Mouse (Mus musculus) brain, embryonic 14.5 days (tissue): ENCODE results near the gene Dnlz.

Experiments
- CTCF ChIP-seq: fragments of 200-500 bp; IDR thresholded peaks from 2 replicates; pipeline ENCODE4 v1.5.1; 2012; ENCODE audit warnings: inconsistent platforms, mild to moderate bottlenecking, moderate library complexity, borderline replicate concordance; ENCODE audit not compliant: insufficient read depth, insufficient read length; ENCODE audit errors: extremely low read depth
- POLR2A ChIP-seq: fragments of 200-500 bp; IDR thresholded peaks from 2 replicates; pipeline ENCODE4 v1.6.1; 2012; ENCODE audit warnings: mild to moderate bottlenecking, inconsistent platforms, borderline replicate concordance; ENCODE audit not compliant: poor library complexity, insufficient read depth, insufficient read length, severe bottlenecking; ENCODE audit errors: extremely low read depth

DNA sequence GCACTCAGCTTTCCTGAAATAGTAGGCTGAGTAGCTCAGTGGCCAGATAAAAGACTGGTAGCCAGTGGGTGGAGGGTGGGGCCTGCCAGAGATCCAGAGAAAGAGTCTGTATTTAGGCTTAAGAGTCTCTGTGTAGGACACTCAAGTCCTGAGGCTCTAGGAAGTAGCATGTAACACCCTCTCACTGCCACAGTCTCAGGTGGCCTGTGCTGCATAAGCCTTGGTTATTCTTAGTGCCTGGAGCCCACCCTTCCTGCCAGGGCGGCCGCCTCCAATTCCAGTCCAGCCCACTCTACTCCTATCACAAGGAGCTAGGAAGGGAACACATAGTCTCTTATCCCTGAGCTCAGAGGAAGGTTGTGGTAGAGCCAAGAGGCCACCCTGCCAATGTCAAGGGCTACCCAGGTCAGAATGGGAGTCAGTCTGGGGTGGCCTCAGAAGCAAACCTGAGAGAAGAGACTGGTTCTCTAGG, 10.4 kb downstream of the Dnlz start:
- TF ChIP-seq POLR2A = no peak
- TF ChIP-seq CTCF = no peak
